Mouse (Mus musculus): ENCODE results near the gene Trpv3.
"Not testable (repeated sequence)": the region's sequence is repeated elsewhere in the genome, so short reads cannot be mapped to it uniquely, and the experiment has no call there.

The Trpv3 gene

GRCm38 (mm10) chr11:73284351-73284750 is 17.2 kb downstream of the Trpv3 start:
- in situ Hi-C loops (cut with MseI, MboI), result loop anchor here in 1 of 2 experiments (5.0 kb wide), 1 partner anchor 33 kb away; no protein-coding TSS in a partner anchor

GRCm38 (mm10) chr11:73289621-73290020 is 22.4 kb downstream of the Trpv3 start:
- in situ Hi-C loops (cut with MseI, MboI), result no loop called here

GRCm38 (mm10) chr11:73303123-73303522 is 35.9 kb downstream of the Trpv3 start:
- in situ Hi-C loops (cut with MseI, MboI), result no loop called here

GRCm38 (mm10) chr11:73315961-73316360 is 48.8 kb downstream of the Trpv3 start:
- in situ Hi-C loops (cut with MseI, MboI), result loop anchor here in 1 of 2 experiments (5.0 kb wide), 1 partner anchor 34 kb away; no protein-coding TSS in a partner anchor

- in situ Hi-C loops (cut with MseI, MboI), result loop anchor here in 1 of 2 experiments (5.0 kb wide), 1 partner anchor 36 kb away; no protein-coding TSS in a partner anchor
Measured at GRCm38 (mm10) chr11:73318581-73318980, 51.4 kb downstream of the Trpv3 start.

GRCm38 (mm10) chr11:73321064-73321463 is 53.9 kb downstream of the Trpv3 start:
- in situ Hi-C loops (cut with MseI, MboI), result not testable (repeated sequence)

GRCm38 (mm10) chr11:73323906-73324830 is 57.0 kb downstream of the Trpv3 start:
- in situ Hi-C loops (cut with MseI, MboI), result no loop called here

- in situ Hi-C loops (cut with MseI, MboI), result no loop called here
Measured at GRCm38 (mm10) chr11:73326485-73326886, 59.3 kb downstream of the Trpv3 start.

- in situ Hi-C loops (cut with MseI, MboI), result no loop called here
Measured at GRCm38 (mm10) chr11:73327361-73327760, 60.2 kb downstream of the Trpv3 start.

- in situ Hi-C loops (cut with MseI, MboI), result no loop called here
Measured at GRCm38 (mm10) chr11:73329442-73329841, 62.3 kb downstream of the Trpv3 start, which contains the start of the genes Aspa, Gm49340 and Spata22. TSS of gene Aspa (minus strand) at chr11:73329596. TSS of gene Gm49340 (plus strand) at chr11:73329741. TSS of gene Spata22 (plus strand) at chr11:73329741.

- in situ Hi-C loops (cut with MseI, MboI), result no loop called here
Measured at GRCm38 (mm10) chr11:73333357-73333756, 66.2 kb downstream of the Trpv3 start.

GRCm38 (mm10) chr11:73336919-73337318 is 69.7 kb downstream of the Trpv3 start:
- in situ Hi-C loops (cut with MseI, MboI), result no loop called here

All from mouse trophoblast stem cell (cell line).